Mouse (Mus musculus): ENCODE results near the gene Gm10959. TPM values are rescaled to one million over a fixed set of nuclear protein-coding genes. Genes with fewer than 3 reads are reported as not detected.

The Gm10959 gene
- polyA plus RNA-seq, 1 experiment from 2014 or later = not detected

DNA sequence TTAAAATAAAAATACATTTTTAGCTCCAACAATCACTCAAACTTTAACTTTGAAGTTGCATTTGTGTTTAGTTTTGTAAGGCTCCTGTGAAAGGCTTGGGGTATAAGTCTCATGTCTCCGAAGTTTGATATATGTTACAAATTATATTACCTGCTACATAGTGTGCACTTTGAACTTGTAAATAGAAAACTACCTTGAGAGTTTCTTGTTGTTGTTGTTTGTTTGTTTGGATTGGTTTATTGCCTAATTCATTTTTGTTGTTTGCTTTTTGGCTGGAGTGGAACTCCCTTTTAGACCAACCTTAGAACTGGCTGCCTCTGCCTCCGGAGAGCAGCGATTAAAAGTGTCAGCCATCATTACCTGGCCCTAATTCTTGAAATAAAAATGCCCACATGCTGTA lies 24.4 kb downstream of the Gm10959 start, which contains the start of gene Fabp2:
TSS of gene Fabp2 (plus strand) at position 301 of the 400 bp plus-strand sequence.
- Histone ChIP-seq H3K4me1 (ENCODE audit: insufficient read depth) (no peaks in the 10 kb centered on the region), H3K4me2 (no peak within 1 kb of the TSS), H3K36me3 (ENCODE audit: insufficient read depth) (no peaks in the 10 kb centered on the region), H3K9ac (no peak within 1 kb of the TSS), H3K27ac (ENCODE audit: low read depth) (no peak within 1 kb of the TSS), H3K27me3 (ENCODE audit: insufficient read depth, low read length) (no peaks in the 10 kb centered on the region), H3K4me3 (ENCODE audit: low read depth, low read length) (no peak within 1 kb of the TSS), H3K9me3 (ENCODE audit: low read depth, low read length) (no peaks in the 10 kb centered on the region)
- DNase-seq (no peak), ATAC-seq (ENCODE audit: insufficient read depth) (no peak)
- TF ChIP-seq CTCF (IDR thresholded peaks at IDR 0.05; ENCODE audit: low read depth) = no peak
- 86% methylated on average over 3 of the region's 3 CpGs for WGBS

DNA sequence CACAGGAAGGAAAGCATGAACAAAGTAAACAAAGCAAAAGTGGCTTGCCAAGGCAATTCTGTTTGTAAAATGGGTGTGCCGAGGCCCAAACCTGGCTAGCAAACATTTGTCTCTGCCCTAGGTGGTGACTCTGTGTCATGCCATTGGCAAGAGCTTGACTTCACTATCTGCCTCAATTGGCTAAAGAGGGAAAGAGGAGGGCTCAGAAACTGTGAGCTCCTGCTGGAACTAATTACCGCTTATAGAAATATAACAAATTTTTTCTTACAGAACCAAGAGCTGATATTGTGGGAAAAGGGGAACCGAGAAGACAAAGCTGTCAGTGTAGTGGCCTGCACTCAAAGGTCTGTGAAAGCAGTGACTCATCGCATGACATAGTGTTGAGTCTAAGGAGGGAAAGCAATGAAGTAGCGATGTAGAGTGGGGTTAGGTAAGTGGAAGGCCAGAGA lies 30.8 kb downstream of the Gm10959 start:
- DNase-seq = peak; percentile 29
- no peak for TF ChIP-seq CTCF (IDR thresholded peaks at IDR 0.05; ENCODE audit: low read depth)

DNA sequence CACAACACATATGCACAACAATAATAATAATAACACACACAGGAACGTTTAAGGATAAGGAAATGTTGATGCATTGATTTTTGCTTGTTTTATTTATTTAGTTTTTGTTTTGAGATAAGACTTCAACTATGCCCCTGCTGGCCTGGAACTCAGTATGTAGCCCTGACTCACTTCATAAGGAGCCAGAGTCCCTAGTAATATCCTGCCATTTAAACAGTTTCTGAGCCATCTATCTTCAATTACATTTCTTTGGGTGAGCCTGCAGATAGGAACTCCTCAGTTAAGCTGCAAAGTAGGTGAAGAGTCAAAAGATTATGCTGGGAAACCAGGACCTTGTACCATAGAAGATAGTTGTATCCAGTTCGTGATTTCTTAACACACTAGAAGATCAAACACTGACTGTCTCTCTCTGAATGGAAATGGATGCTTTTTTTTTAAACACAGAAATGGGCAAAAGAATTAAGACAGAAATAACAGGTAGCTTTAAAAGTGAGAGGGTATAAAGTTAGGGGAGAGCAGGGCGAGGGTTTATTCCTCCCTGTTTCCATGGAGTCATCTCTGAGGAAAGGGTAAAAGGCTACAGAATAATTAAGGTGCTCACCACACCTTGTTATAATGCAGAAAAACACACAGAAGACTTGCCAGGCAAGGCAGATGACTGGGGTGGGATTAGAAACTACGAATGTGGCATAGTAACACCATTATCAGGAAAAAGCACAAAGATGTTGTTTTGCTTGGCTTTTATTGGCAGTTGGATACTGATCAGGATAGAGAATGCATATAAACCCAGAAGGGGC lies 31.5 kb downstream of the Gm10959 start:
- Histone ChIP-seq H3K4me1 (ENCODE audit: insufficient read depth) (no peaks in the 10 kb centered on the region), H3K9me3 (ENCODE audit: low read depth, low read length) (no peaks in the 10 kb centered on the region), H3K4me2 (no peak overlapping the region), H3K9ac (no peak overlapping the region), H3K27me3 (ENCODE audit: insufficient read depth, low read length) (no peaks in the 10 kb centered on the region), H3K4me3 (ENCODE audit: low read depth, low read length) (no peak overlapping the region), H3K27ac (ENCODE audit: low read depth) (peak overlapping the region; percentile 42; the same call in 1 of the 2 replicates), H3K36me3 (ENCODE audit: insufficient read depth) (no peaks in the 10 kb centered on the region)
- DNase-seq = no peak
- WGBS = 66% methylated on average over 4 of the region's 4 CpGs
- TF ChIP-seq CTCF (IDR thresholded peaks at IDR 0.05; ENCODE audit: low read depth) = no peak
- ATAC-seq (ENCODE audit: insufficient read depth) = no peak

More for the DNA sequence above, 30.8 kb downstream of the Gm10959 start:
- H3K9ac ChIP-seq = no peak overlapping the region
- no peaks in the 10 kb centered on the region for H3K27me3 ChIP-seq (ENCODE audit: insufficient read depth, low read length)
- peak overlapping the region; percentile 42; the same call in 1 of the 2 replicates for H3K27ac ChIP-seq (ENCODE audit: low read depth)
- H3K36me3 ChIP-seq (ENCODE audit: insufficient read depth) = no peaks in the 10 kb centered on the region
- ATAC-seq (ENCODE audit: insufficient read depth) = no peak
- H3K4me2 ChIP-seq = no peak overlapping the region
- H3K9me3 ChIP-seq (ENCODE audit: low read depth, low read length) = no peaks in the 10 kb centered on the region
- WGBS = 54% methylated on average over 5 of the region's 5 CpGs
- no peak overlapping the region for H3K4me3 ChIP-seq (ENCODE audit: low read depth, low read length)
- no peaks in the 10 kb centered on the region for H3K4me1 ChIP-seq (ENCODE audit: insufficient read depth)

DNA sequence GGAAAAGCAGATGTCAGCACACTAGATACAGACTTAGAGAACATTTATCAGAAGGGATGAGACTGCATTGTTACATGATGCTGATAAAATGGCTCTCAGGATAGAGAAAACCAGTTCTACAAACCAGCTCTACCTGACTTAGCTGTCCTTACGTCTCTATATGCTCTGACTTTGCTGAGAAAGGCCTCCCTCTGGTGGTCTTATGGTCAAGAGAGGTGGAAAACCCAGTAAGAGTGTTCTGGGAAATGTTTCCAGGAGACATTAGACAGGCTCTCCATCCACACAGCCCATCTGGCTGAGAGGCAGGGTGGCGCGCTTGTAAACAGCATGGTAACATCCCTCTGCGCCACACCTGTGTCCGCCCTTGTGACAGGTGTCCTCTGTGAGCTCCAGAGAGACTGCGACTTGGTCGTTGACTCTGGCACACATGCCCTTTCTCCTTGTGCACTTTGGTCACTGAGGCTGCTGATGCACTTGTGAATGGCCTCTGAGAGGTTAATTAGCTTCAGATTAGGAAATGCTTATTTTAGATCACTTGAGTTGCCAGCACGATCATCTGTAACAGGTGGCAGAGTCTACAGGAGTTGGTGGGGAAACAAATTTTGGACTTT lies 40.4 kb downstream of the Gm10959 start:
- Histone ChIP-seq H3K4me1 (ENCODE audit: insufficient read depth) (no peaks in the 10 kb centered on the region), H3K36me3 (ENCODE audit: insufficient read depth) (no peaks in the 10 kb centered on the region), H3K27me3 (ENCODE audit: insufficient read depth, low read length) (no peaks in the 10 kb centered on the region), H3K9ac (no peak overlapping the region), H3K4me2 (no peak overlapping the region), H3K4me3 (ENCODE audit: low read depth, low read length) (no peak overlapping the region), H3K9me3 (ENCODE audit: low read depth, low read length) (no peaks in the 10 kb centered on the region), H3K27ac (ENCODE audit: low read depth) (no peak overlapping the region)
- 82% methylated on average over 8 of the region's 8 CpGs for WGBS
- no peak for ATAC-seq (ENCODE audit: insufficient read depth)
- no peak for TF ChIP-seq CTCF (IDR thresholded peaks at IDR 0.05; ENCODE audit: low read depth)
- no peak for DNase-seq

DNA sequence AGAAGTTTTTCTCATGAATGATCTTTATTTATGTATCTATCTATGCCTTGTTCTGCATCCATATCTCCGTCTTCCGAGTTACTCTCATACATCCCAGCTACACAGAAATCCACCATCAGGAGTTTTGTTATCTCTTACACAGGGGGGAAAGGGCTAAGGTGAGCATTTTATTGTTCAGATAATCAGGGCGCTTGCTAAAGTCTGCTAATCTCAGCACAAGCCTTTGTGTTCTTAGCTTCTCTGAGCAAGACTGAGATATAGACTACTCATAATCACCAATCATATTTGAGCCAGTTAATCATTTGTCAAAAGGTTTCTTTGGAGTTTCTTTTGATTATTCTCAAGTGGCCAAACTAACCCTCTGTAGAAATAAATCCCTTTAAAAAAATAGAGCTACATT lies 41.6 kb downstream of the Gm10959 start:
- no peak overlapping the region for H3K27ac ChIP-seq (ENCODE audit: low read depth)

DNA sequence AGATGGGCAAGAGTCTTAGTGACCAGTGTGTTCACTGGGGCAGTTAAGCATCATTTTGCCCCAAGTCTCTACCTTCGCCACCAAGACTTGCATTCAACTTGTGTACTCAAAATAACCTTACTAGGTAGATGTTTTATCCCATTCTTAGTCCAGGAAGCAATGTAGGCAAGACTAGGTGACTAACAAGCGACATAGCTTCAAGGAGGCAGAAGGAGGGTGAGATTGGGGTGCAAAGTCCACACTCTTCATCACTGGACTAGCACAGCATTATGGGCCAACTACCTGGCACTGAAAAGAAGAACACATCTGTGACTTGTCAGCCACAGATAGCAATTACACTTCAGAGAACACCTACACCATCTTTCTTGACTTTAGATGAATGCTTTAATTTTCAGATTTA lies 42.3 kb downstream of the Gm10959 start:
- H3K9me3 ChIP-seq (ENCODE audit: low read depth, low read length) = no peaks in the 10 kb centered on the region
- WGBS = 92% methylated on average over 2 of the region's 2 CpGs
- no peak for DNase-seq
- no peaks in the 10 kb centered on the region for H3K4me1 ChIP-seq (ENCODE audit: insufficient read depth)
- ATAC-seq (ENCODE audit: insufficient read depth) = no peak
- no peaks in the 10 kb centered on the region for H3K36me3 ChIP-seq (ENCODE audit: insufficient read depth)
- no peak for TF ChIP-seq CTCF (IDR thresholded peaks at IDR 0.05; ENCODE audit: low read depth)
- H3K27ac ChIP-seq (ENCODE audit: low read depth) = no peak overlapping the region
- H3K4me2 ChIP-seq = no peak overlapping the region
- no peaks in the 10 kb centered on the region for H3K27me3 ChIP-seq (ENCODE audit: insufficient read depth, low read length)
- H3K9ac ChIP-seq = no peak overlapping the region
- no peak overlapping the region for H3K4me3 ChIP-seq (ENCODE audit: low read depth, low read length)

More for the DNA sequence above, 41.6 kb downstream of the Gm10959 start:
- Histone ChIP-seq H3K4me1 (ENCODE audit: insufficient read depth) (no peaks in the 10 kb centered on the region), H3K4me3 (ENCODE audit: low read depth, low read length) (no peak overlapping the region), H3K36me3 (ENCODE audit: insufficient read depth) (no peaks in the 10 kb centered on the region), H3K9me3 (ENCODE audit: low read depth, low read length) (no peaks in the 10 kb centered on the region), H3K27me3 (ENCODE audit: insufficient read depth, low read length) (no peaks in the 10 kb centered on the region), H3K9ac (no peak overlapping the region), H3K4me2 (no peak overlapping the region)
- TF ChIP-seq CTCF (IDR thresholded peaks at IDR 0.05; ENCODE audit: low read depth) = no peak
- WGBS = 78% methylated on average over 3 of the region's 3 CpGs
- ATAC-seq (ENCODE audit: insufficient read depth) (no peak), DNase-seq (no peak)

DNA sequence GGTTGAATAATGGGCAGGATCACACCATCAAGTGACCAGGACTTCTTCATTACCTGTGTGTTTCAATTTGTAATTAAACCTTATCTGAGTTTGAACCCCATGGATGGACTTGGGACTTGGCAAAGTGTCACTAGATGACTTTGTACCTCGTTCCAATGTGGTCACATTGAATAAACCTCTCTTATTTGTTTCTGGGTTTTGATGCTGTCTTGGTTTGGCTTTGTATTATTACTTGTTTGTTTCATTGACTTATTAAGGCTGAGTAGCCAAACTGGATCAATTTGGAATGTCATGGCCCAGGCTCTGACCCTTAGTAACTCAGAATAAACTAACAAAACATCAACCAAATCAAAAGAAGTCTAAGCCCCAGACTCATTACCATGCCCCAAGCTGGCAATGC lies 47.6 kb downstream of the Gm10959 start:
- Histone ChIP-seq H3K4me2 (no peak overlapping the region), H3K27ac (ENCODE audit: low read depth) (no peak overlapping the region), H3K36me3 (ENCODE audit: insufficient read depth) (no peaks in the 10 kb centered on the region), H3K4me3 (ENCODE audit: low read depth, low read length) (no peak overlapping the region), H3K9ac (no peak overlapping the region), H3K27me3 (ENCODE audit: insufficient read depth, low read length) (no peaks in the 10 kb centered on the region), H3K9me3 (ENCODE audit: low read depth, low read length) (no peaks in the 10 kb centered on the region), H3K4me1 (ENCODE audit: insufficient read depth) (no peaks in the 10 kb centered on the region)
- no peak for DNase-seq
- no peak for TF ChIP-seq CTCF (IDR thresholded peaks at IDR 0.05; ENCODE audit: low read depth)
- ATAC-seq (ENCODE audit: insufficient read depth) = no peak
- 85% methylated on average over 1 of the region's 1 CpGs for WGBS
